Mouse (Mus musculus) CH12.LX (cell line): ENCODE measurements around the gene Crtc1.

Experiments
- CTCF ChIP-seq, 2 experiments: IDR thresholded peaks in 1 of 2; conservative IDR thresholded peaks in 1 of 2; 2 replicates each; pipeline ENCODE4 v1.5.1; 2011 to 2012; ENCODE audit warnings: low read depth in 2 of 2, low read length in 2 of 2, improper control_type of control experiment in 1 of 2, inconsistent platforms in 1 of 2, mild to moderate bottlenecking in 1 of 2, moderate library complexity in 1 of 2
- PAX5 ChIP-seq: IDR thresholded peaks from 2 replicates; pipeline ENCODE4 v1.6.1; 2012; ENCODE audit warnings: low read length, inconsistent platforms, mixed read lengths
- POLR2AphosphoS2 ChIP-seq: IDR thresholded peaks from 2 replicates; pipeline ENCODE4 v1.6.1; 2011; ENCODE audit warnings: low read depth, low read length, improper control_type of control experiment
- USF2 ChIP-seq: conservative IDR thresholded peaks from 2 replicates; pipeline ENCODE4 v1.6.1; 2011; ENCODE audit warnings: low read depth, low read length, improper control_type of control experiment

GRCm38 (mm10) chr8:70374318-70374927 lies 65.0 kb downstream of the Crtc1 start:
- TF ChIP-seq CTCF (conservative IDR thresholded peaks at IDR 0.05 in 1 of 2, IDR thresholded peaks at IDR 0.05 in 1 of 2; ENCODE audit: low read depth in 2 of 2, low read length in 2 of 2) (no peak), PAX5 (no peak), POLR2AphosphoS2 (no peak), USF2 (no peak)
